Mouse (Mus musculus): ENCODE results near the gene Nat8f5. TPM values are rescaled to one million over a fixed set of nuclear protein-coding genes. Genes with fewer than 3 reads are reported as not detected.

Gene Nat8f5
- not detected for total RNA-seq (2023)

DNA sequence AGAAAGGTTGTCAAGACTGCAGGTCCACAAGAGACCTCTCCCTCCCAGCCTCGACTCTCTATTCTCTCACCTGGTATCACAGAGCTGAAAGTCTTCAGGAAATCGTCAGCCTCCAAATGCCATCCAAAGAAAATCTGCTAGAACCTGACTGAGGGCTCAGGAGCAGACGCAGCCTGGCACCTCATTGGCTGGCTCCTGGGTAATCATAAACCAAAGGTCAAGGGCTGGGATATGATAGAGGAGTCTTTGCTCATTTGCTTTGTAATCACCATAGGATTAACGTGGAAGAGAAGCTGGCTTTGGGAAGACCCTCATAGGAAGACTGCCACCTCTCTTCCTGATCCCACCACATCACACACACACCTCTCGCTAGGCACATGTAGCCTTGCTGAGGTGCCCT, at the start of gene Nat8f5, which contains the start of gene Nat8f6:
Gene Nat8f5, minus strand, starts transcription at position 136 of the 400 bp plus-strand sequence.
Gene Nat8f6, minus strand, starts transcription at position 118 of the 400 bp plus-strand sequence.

DNA sequence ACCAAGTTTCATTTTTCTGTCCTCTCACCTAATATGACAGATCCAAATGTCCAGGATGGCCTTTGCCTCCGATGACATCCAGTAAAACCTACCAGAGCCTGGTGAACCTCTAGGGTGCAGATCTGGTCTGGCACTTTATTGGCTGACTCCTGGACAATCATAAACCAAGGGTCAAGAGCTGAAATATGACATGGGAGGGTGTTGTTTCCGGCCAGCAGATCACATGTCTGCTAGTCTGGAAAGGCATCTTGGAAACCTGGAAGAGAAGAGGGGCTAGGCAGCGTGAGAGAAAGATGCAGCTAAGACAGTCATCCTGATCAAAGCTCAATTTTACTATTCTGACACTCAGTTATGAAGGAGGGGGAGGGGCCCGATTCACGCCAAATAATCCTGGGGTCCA, 48.2 kb upstream of the Nat8f5 start, which contains the start of gene Nat8f2:
Gene Nat8f2, minus strand, starts transcription at position 153 of the 400 bp plus-strand sequence.

DNA sequence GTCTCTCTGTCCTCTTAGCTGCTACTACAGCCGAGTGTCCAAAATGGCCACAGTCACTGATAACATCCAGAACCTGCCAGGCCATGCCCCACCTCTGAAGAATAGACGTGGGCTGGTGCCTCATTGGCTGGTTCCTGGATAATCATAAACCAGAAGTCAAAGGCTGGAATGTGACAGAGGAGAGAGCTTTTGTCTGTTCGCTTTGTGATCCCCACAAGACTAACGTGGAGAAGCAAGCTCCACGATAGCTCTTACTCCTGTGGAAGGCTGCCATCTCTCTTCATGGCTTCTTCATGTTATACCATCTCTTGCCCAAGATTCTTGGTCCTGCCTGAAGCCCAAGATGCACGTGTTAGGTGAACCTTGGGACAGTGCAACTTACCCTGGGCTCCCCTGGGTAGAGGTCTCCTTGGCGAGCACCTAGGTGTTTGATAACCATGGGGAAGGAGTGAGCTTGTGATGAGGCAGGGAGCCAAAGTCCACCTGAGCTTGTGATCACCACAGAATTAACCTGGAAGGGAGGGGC, 11.1 kb upstream of the Nat8f5 start, which contains the start of gene Nat8:
Gene Nat8, minus strand, starts transcription at position 287 of the 526 bp plus-strand sequence.

Other genes with a start within 250 kb of the Nat8f5 start
- gene Alms1, start 233.4 kb downstream of the Nat8f5 start, total RNA-seq (2023): 1 to 10 TPM; 3.2 to 4.6 TPM
- gene Nat8f7, start 107.8 kb downstream of the Nat8f5 start, total RNA-seq (2023): not detected
- not detected for gene Nat8f3, start 55.2 kb downstream of the Nat8f5 start, total RNA-seq (2023)
- gene Nat8f6, start within 50 bp of the Nat8f5 start, total RNA-seq (2023): not detected
- gene Nat8, start 11.1 kb upstream of the Nat8f5 start, total RNA-seq (2023): not detected
- gene Nat8f2, start 48.2 kb upstream of the Nat8f5 start, total RNA-seq (2023): under 1 TPM in 1 of 2 experiments, not detected in 1; 0.21 TPM
- under 1 TPM; 0.58 to 0.88 TPM for gene Nat8f4, start 83.9 kb upstream of the Nat8f5 start, total RNA-seq (2023)
- gene Tprkb, start 90.9 kb upstream of the Nat8f5 start, total RNA-seq (2023): 10 to 100 TPM; 12.2 to 14.7 TPM
- 1 to 10 TPM; 2.7 to 4.2 TPM for gene Nat8f1, start 94.7 kb upstream of the Nat8f5 start, total RNA-seq (2023)
- gene Dusp11, start 140.7 kb upstream of the Nat8f5 start, total RNA-seq (2023): 100 to 1,000 TPM; 166 to 167 TPM
- not detected for gene Figla, start 195.2 kb upstream of the Nat8f5 start, total RNA-seq (2023)
- under 1 TPM; 0.08 to 0.30 TPM for gene Add2, start 207.7 kb upstream of the Nat8f5 start, total RNA-seq (2023)

All from monocyte, adult 59 days (primary cell).